Mouse (Mus musculus): Measurements from ENCODE around the gene Fndc3b.

DNA sequence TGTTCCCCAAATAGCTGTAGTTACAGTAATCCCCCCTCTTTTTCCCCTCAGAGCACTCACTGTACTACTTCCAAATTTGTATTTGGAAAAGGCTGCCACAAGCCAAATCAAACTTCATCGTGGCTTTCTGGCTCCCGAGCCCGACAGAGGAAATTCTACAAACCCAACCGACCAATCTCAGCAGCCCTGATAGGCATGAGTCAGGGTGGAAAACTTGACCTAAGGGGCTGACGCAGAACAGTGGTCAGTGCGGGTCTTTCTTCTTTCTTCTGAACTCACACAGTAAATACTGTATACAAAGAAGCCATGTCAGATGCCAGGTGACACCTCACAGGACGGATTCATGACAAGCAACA is 103.3 kb downstream of the Fndc3b start:
- no peak for TF ChIP-seq GATA1 (IDR thresholded peaks at IDR 0.05; ENCODE audit: borderline replicate concordance, low read length)
- TF ChIP-seq FLI1 (IDR thresholded peaks at IDR 0.05; ENCODE audit: low read length): no peak
